Mouse (Mus musculus) heart, adult 11 months (tissue): Measurements from ENCODE around the gene Pik3ip1.

Source experiments
- DNase-seq: peaks from one replicate; pipeline ENCODE4 v3.0.0; 2022

Pik3ip1 gene

GRCm38 (mm10) chr11:3382602-3383594 lies 52.7 kb downstream of the Pik3ip1 start:
- no peak for DNase-seq

GRCm38 (mm10) chr11:3386941-3387368 lies 56.8 kb downstream of the Pik3ip1 start:
- peak; percentile 96 for DNase-seq

- no peak for DNase-seq
Observed at GRCm38 (mm10) chr11:3387482-3388196, 57.4 kb downstream of the Pik3ip1 start.

- no peak for DNase-seq
Observed at GRCm38 (mm10) chr11:3389996-3390395, 59.8 kb downstream of the Pik3ip1 start.

GRCm38 (mm10) chr11:3390789-3391188 lies 60.6 kb downstream of the Pik3ip1 start:
- no peak for DNase-seq

GRCm38 (mm10) chr11:3392526-3392925 lies 62.3 kb downstream of the Pik3ip1 start:
- DNase-seq, result peak; percentile 93
